9 mouse cellular contexts compared by ENCODE assay signal in genomic region chr17:43534362-43535222, GRCm38 (mm10). TPM values are rescaled to one million over a fixed set of nuclear protein-coding genes. Genes with fewer than 3 reads are reported as not detected.
DNase-seq lines count a peak whose midpoint lies in the region; ATAC-seq and TF ChIP-seq lines count a peak whose summit lies in the region.
"Had no signal": no experiment of that assay in that cellular context is flagged by ENCODE, and none has a peak within 500 bp of the region (broad histone marks: within the 10 kb centered on the region; RNA-seq: fewer than 3 reads in every experiment).

No protein-coding gene starts in this region.

- H3K4me2 ChIP-seq in forebrain, embryonic 11.5 days (ENCODE audit: low read depth, low read length, severe bottlenecking) = peak overlapping the region; percentile 36
- H3K4me2 ChIP-seq in heart, embryonic 16.5 days (ENCODE audit: low read depth, low read length) = peak overlapping the region; percentile 74

- ATAC-seq in frontal cortex, adult (ENCODE audit: low TSS enrichment) = peak; percentile 73
- peak; percentile 88 for ATAC-seq in forebrain, embryonic 11.5 days (replicated peaks; ENCODE audit: low FRiP score)
- peak; percentile 70; the same call in 1 of the 2 replicates for ATAC-seq in heart, embryonic 16.5 days (replicated peaks; ENCODE audit: extremely low read depth, insufficient read depth, low FRiP score)

- no peak for TF ChIP-seq POLR2A in lung, adult 2 months (IDR thresholded peaks at IDR 0.05; ENCODE audit: borderline replicate concordance, extremely low read depth, low read depth, low read length)
- no peak for TF ChIP-seq POLR2A in olfactory bulb, adult 2 months (IDR thresholded peaks at IDR 0.05; ENCODE audit: insufficient read depth, low read depth, low read length)

- TF ChIP-seq CTCF in lung, adult 2 months (IDR thresholded peaks at IDR 0.05; ENCODE audit: insufficient read depth, low read length) = no peak
- no peak for TF ChIP-seq CTCF in olfactory bulb, adult 2 months (IDR thresholded peaks at IDR 0.05; ENCODE audit: insufficient read depth, low read depth, low read length)

- WGBS in forebrain, embryonic 11.5 days = 10% methylated on average over 23 of the region's 23 CpGs
- WGBS in heart, embryonic 16.5 days = 16% methylated on average over 23 of the region's 23 CpGs
- 19% methylated on average over 23 of the region's 23 CpGs for WGBS in lung, adult 2 months
- WGBS in olfactory bulb, adult 2 months = 19% methylated on average over 23 of the region's 23 CpGs

- no peaks in the 10 kb centered on the region; the same call in 1 of the 2 replicates for H3K27me3 ChIP-seq in forebrain, embryonic 11.5 days (ENCODE audit: control insufficient read depth, insufficient read depth, low read length)
- no peaks in the 10 kb centered on the region for H3K27me3 ChIP-seq in heart, embryonic 16.5 days (ENCODE audit: control insufficient read depth, insufficient read depth, low read length)

- no peaks in the 10 kb centered on the region for H3K36me3 ChIP-seq in forebrain, embryonic 11.5 days (ENCODE audit: control insufficient read depth, insufficient read depth, low read length)
- H3K36me3 ChIP-seq in heart, embryonic 16.5 days (ENCODE audit: control insufficient read depth, insufficient read depth) = no peaks in the 10 kb centered on the region

- peaks cover 2% of the 10 kb centered on the region; the same call in 1 of the 2 replicates for H3K4me1 ChIP-seq in forebrain, embryonic 11.5 days (replicated peaks; ENCODE audit: control insufficient read depth, insufficient read depth, low read length)
- H3K4me1 ChIP-seq in heart, embryonic 16.5 days (ENCODE audit: control insufficient read depth, insufficient read depth, low read length) = 0 out of 2 replicates have a peak, but pooled peaks cover 4% of the 10 kb centered on the region
- no peaks in the 10 kb centered on the region for H3K4me1 ChIP-seq in lung, adult 2 months (ENCODE audit: control insufficient read depth, insufficient read depth, low read length)
- H3K4me1 ChIP-seq in olfactory bulb, adult 2 months (ENCODE audit: control insufficient read depth, insufficient read depth, low read length) = peaks cover 8% of the 10 kb centered on the region

- no peak overlapping the region for H3K27ac ChIP-seq in forebrain, embryonic 11.5 days (ENCODE audit: low read depth, low read length)
- H3K27ac ChIP-seq in heart, embryonic 16.5 days (ENCODE audit: low read length) = no peak overlapping the region; the same call in 1 of the 2 replicates
- H3K27ac ChIP-seq in olfactory bulb, adult 2 months (ENCODE audit: insufficient read depth, low read depth, low read length) = no peak overlapping the region

- DNase-seq in frontal cortex, postnatal 25 days (ENCODE audit: low spot score in 2 of 2) = no peak
- DNase-seq in forebrain, embryonic 11.5 days (ENCODE audit: low spot score) = peak; percentile 86
- peak; percentile 78 for DNase-seq in kidney, postnatal 10 days
- peak; percentile 20 for DNase-seq in lung, adult 2 months
- no peak for DNase-seq in thymus, postnatal 10 days (ENCODE audit: low spot score in 2 of 2)

- no peaks in the 10 kb centered on the region for H3K9me3 ChIP-seq in forebrain, embryonic 11.5 days (ENCODE audit: control insufficient read depth, low read length)
- no peaks in the 10 kb centered on the region for H3K9me3 ChIP-seq in heart, embryonic 16.5 days (replicated peaks; ENCODE audit: control insufficient read depth, low read length)

- no peak overlapping the region for H3K4me3 ChIP-seq in forebrain, embryonic 11.5 days (ENCODE audit: low read depth, low read length)
- H3K4me3 ChIP-seq in heart, embryonic 16.5 days (ENCODE audit: low read length) = peak overlapping the region; percentile 41
- H3K4me3 ChIP-seq in lung, adult 2 months (replicated peaks; ENCODE audit: extremely low read depth, low read depth, low read length) = peak overlapping the region; percentile 20
- peak overlapping the region; percentile 21; the same call in 1 of the 2 replicates for H3K4me3 ChIP-seq in olfactory bulb, adult 2 months (ENCODE audit: insufficient read depth, low read depth, low read length)

- no peak overlapping the region for H3K9ac ChIP-seq in forebrain, embryonic 11.5 days (ENCODE audit: low read length)
- H3K9ac ChIP-seq in heart, embryonic 16.5 days (ENCODE audit: low read length) = peak overlapping the region; percentile 65

RNA-seq across cellular contexts. Expression of gene Ankrd66, which starts 8.8 kb away (rescaled TPM):
- 0.35 TPM in 1 of 2 replicates, not detected in the other for polyA plus RNA-seq in forebrain, embryonic 11.5 days (2014; fragmentation: Nextera tagmentation; extraction: Ambion mirVana)
- polyA plus RNA-seq in heart, embryonic 16.5 days (2015; fragmentation: Nextera tagmentation; extraction: Ambion mirVana) = 0.30 TPM in 1 of 2 replicates, not detected in the other
- polyA plus RNA-seq in lung, adult 2 months (2012; rRNA removed) = 1.6 and 1.7 TPM in 2 replicates
- not detected in 2 replicates for polyA plus RNA-seq in olfactory bulb, adult 2 months (2012; ENCODE audit: insufficient read depth, insufficient read length, low replicate concordance, missing spikeins)

RNA-seq across cellular contexts. Expression of gene Mep1a, which starts 32.0 kb away (rescaled TPM):
- polyA plus RNA-seq in forebrain, embryonic 11.5 days (2014; fragmentation: Nextera tagmentation; extraction: Ambion mirVana) = not detected in 2 replicates
- 1.2 TPM in 1 of 2 replicates, not detected in the other for polyA plus RNA-seq in heart, embryonic 16.5 days (2015; fragmentation: Nextera tagmentation; extraction: Ambion mirVana)
- polyA plus RNA-seq in lung, adult 2 months (2012; rRNA removed) = 0.04 and 0.61 TPM in 2 replicates
- polyA plus RNA-seq in olfactory bulb, adult 2 months (2012; ENCODE audit: insufficient read depth, insufficient read length, low replicate concordance, missing spikeins) = not detected in 2 replicates
- polyA plus RNA-seq: C2C12 had no signal

RNA-seq across cellular contexts. Expression of gene Pla2g7, which starts 33.3 kb away (rescaled TPM):
- 2.9 and 3.3 TPM in 2 replicates for polyA plus RNA-seq in forebrain, embryonic 11.5 days (2014; fragmentation: Nextera tagmentation; extraction: Ambion mirVana)
- polyA plus RNA-seq in heart, embryonic 16.5 days (2015; fragmentation: Nextera tagmentation; extraction: Ambion mirVana) = 12.1 and 17.4 TPM in 2 replicates
- polyA plus RNA-seq in lung, adult 2 months (2012; rRNA removed) = 4.3 and 9.7 TPM in 2 replicates
- polyA plus RNA-seq in olfactory bulb, adult 2 months (2012; ENCODE audit: insufficient read depth, insufficient read length, low replicate concordance, missing spikeins) = 307 TPM in 1 of 2 replicates, not detected in the other

Comparison
In these comparisons a context has a peak if more than half of its experiments do, and no peak if none do; other contexts are left out.
1. DNase-seq: peak in forebrain, embryonic 11.5 days (single experiment), kidney, postnatal 10 days (single experiment) and lung, adult 2 months (single experiment); none in frontal cortex, postnatal 25 days (0 of 2) and thymus, postnatal 10 days (0 of 2).
2. Peak in every context shown above with its lines, with median percentiles within 50 percentile points of each other: ATAC-seq.